Mouse (Mus musculus): ENCODE measurements at regions not wholly inside any gene's neighbourhood (a gene's known extent, or its start where the extent isn't known, plus 50 kb on each side); places are given as distances from the start of the nearest gene placed in this dataset.

GRCm38 (mm10) chrX:131145656-131146055 is 1396.1 kb downstream of the Diaph2 start:
- peak; percentile 6 for DNase-seq (ENCODE audit: extremely low read depth, low read depth)

- peak; percentile 6 for DNase-seq (ENCODE audit: extremely low read depth, low read depth)
Observed at GRCm38 (mm10) chrX:131150929-131151328, 1401.4 kb downstream of the Diaph2 start.
